Mouse (Mus musculus) adrenal gland, postnatal 10 days (tissue): Measurements from ENCODE around the gene Rbfox2. TPM values are rescaled to one million over a fixed set of nuclear protein-coding genes. Genes with fewer than 3 reads are reported as not detected.
A peak's percentile ranks its signal among the peaks of the same experiment; 100 is the strongest.

Experiments
- DNase-seq: peaks from one replicate; pipeline ENCODE4 v3.0.0; 2021; ENCODE audit warnings: mixed read lengths
- total RNA-seq, 2 experiments: library from RNA; stranded (reverse); gene quantifications; 2 replicates each; pipeline ENCODE4 v1.2.3; 2021

The Rbfox2 gene
- total RNA-seq, 2 experiments from 2014 or later: 64.8 to 89.9 TPM

- DNase-seq: no peak
These were observed 76.7 kb downstream of the Rbfox2 start for GRCm38 (mm10) chr15:77230144-77230543.

DNA sequence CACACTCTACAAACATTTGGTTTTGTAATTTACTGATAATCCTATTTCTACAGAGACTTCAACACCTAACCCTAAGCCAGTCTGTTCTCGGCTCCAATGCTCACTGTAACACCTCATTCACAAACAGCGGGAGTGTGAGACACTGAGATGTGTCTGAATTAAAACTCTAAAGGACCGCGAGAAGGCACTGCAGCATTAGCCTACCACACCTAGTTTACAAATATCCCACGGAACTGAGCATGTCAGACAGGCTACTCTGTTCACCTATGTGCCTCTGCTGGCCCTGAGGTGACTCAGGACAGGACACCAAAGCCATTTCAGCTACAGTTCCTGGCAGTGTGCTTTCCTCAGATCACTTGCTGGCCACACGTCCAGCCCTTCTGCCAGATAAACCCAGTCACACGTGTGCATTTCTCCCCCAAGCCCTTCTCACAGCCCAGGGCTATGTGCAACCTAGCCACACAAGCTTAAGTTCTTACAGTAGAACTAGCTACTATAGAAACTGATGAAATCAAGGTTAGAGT lies 79.9 kb downstream of the Rbfox2 start:
- no peak for DNase-seq

DNA sequence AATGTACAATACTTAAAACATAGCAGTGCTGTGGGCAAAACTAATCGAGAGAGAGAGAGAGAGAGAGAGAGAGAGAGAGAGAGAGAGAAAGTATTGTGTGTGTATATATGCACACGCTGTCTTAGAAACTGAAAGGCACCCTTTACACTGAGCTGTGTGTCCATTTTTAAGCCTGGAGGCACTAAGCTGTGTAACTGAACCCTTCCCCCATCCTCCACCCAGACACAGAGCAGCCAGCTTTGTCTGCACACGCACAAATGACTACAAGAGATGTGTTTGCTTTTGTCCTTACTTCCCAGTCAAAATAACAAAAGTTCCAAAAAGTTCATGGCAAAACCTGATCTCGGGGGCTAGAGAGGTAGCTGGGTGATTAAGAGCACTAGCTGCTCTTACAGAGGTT lies 80.9 kb downstream of the Rbfox2 start:
- no peak for DNase-seq

DNA sequence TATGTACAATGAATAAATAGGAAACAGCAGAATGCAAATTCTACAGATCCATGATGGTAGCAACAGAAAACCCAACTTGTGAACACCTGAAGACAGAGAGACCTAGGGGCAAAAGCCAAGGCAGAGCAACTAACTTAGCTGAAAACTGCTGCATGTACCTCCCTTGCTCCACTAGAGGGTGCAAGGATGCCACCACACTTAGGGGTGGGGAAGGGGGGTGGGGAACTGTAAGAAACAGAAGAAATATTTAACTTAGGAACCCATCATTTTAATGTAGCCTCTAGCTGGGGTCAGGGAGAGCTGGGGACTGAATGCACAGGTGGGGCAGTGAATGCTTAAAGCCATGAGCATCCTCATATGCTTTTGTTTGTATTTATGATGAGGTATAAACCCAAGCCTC lies 81.5 kb downstream of the Rbfox2 start:
- peak; percentile 55 for DNase-seq

DNA sequence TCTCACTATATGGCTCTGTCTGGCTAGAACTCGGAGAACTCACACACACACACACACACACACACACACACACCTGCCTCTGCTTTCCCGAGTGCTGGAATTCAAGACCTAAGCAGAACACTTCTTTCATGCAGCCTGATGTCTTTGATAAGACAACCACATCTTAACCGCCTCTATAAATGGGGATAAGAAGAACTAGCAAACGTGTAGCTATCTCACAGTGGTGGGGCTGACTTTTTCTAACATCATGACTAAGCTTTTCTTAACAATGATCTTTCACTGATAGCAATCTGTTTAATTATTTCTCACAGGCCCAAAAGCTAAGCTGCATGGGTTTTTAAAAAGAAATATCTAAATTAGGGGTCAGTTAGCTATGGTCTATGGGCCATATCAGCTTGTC lies 86.0 kb downstream of the Rbfox2 start:
- no peak for DNase-seq

DNA sequence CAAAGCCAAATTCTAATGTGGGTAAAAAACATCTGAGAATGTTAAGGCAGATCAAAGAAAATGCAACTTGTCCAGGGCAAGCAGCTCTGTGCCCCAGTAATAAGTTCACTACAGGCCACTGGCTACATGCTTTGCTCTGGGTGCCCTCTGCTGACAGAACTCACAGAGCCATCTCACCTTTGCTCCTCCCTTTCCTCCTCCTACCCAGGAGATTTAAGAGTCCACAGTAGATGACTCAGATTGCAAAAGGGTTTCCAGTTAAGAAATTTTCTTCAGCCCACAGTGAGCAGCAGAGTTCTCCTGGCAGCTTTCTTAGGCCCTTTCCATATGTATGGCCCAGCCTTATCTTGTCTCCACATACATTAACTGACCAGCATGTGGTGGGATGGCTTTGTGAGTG lies 86.7 kb downstream of the Rbfox2 start:
- DNase-seq: peak; percentile 77

- peak; percentile 38 for DNase-seq
These were observed 87.2 kb downstream of the Rbfox2 start for GRCm38 (mm10) chr15:77219571-77219970.

GRCm38 (mm10) chr15:77218007-77218406 lies 88.8 kb downstream of the Rbfox2 start:
- no peak for DNase-seq

DNA sequence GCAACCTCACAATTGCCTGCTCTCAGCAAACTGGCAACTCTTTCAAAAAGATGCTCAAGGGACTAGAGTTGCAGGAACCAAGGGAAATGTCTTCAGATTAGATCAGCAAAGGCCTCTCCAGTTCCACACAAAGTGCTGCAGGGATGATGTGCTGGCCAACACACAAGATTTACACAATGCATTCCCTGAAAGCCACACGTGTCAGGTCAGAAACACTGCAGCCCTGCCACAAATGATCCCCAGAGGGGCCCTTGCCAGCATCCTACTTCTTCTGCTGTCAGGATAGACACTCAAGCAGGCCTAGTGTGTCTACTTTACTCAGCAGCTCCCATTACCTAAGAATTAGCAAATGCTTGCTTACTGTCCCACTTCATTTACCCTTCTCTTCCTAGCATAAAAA lies 89.3 kb downstream of the Rbfox2 start:
- no peak for DNase-seq

DNA sequence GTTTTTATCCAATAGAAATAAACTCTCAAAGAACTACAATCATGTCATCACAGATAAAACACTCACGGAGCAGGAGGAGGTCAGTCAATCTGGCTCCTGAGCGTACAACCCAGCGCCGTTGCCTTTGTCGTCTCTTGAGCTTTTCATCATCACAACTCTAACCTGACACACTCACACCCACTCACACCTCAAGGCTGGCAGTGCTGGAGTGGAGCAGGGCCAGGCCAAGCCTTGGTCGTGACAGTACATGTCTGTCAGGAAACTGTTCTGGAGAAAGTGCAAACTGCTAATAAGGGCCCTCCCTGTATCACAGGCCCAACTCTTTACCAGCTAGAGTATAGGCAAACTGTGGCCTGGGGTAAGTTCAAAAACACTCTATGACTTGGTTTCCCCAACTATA lies 90.1 kb downstream of the Rbfox2 start:
- DNase-seq: no peak

- DNase-seq: no peak
These were observed 91.5 kb downstream of the Rbfox2 start for GRCm38 (mm10) chr15:77215178-77215800.

DNA sequence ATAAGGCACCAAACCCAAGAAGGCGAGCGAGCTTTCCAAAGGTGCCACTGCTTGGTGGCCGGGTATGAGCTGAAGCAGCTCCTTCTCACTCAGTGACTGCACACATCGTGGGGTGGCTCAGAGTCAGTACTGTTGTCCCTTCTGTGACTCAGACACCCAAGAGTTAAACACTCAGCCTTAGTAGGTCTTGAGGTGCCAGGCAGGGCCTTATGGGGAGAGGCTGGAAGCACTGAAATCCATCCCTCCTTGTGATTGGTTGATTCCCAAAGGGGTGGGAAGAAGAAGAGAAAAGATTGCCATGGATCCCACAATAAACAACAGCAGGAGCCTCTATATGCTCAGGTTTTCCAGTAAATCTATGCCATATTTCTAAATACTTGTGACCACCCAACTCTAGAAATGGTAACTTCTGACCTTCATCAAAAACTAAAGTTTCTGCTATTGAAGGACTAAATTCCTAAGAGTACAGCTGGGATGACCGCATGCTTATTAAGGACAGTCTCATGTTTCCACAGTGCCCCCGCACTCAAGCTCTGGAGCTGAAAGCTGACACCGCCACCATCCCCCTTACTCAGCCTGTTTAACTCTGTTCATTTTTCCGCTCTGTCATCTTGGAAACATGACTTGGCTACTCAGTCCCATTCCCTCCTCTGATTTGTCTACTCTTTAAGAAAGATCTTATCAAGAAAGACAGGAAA lies 92.2 kb downstream of the Rbfox2 start:
- DNase-seq: no peak

GRCm38 (mm10) chr15:77213829-77214228 lies 93.0 kb downstream of the Rbfox2 start:
- no peak for DNase-seq

- no peak for DNase-seq
These were observed 94.0 kb downstream of the Rbfox2 start for GRCm38 (mm10) chr15:77212818-77213217.

GRCm38 (mm10) chr15:77212217-77212757 lies 94.5 kb downstream of the Rbfox2 start:
- DNase-seq: no peak

- no peak for DNase-seq
These were observed 99.8 kb downstream of the Rbfox2 start for GRCm38 (mm10) chr15:77206996-77207395.

GRCm38 (mm10) chr15:77204951-77205350 lies 101.9 kb downstream of the Rbfox2 start:
- DNase-seq: no peak

GRCm38 (mm10) chr15:77203255-77203981 lies 103.4 kb downstream of the Rbfox2 start:
- peak; percentile 64 for DNase-seq

DNA sequence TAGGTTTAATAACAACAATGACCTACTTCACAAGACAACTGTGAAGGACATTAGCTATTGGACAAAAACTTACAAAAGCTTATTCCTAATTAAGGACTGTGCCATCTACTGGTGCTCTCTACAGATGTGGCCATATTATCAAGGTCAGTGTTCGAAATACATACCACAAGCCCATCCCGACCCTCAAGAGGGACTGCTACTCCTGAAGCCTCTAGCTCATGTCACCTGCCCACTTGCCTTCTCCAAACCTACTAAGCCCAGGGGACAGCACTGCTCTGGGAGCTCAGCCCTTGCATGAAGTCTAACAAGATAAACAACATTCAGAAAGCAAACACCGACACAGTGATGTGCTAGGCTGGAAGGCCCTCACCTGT lies 103.9 kb downstream of the Rbfox2 start:
- no peak for DNase-seq

GRCm38 (mm10) chr15:77202223-77202622 lies 104.6 kb downstream of the Rbfox2 start:
- peak; percentile 82 for DNase-seq

- peak; percentile 79 for DNase-seq
These were observed 110.0 kb downstream of the Rbfox2 start for GRCm38 (mm10) chr15:77196827-77197226.

GRCm38 (mm10) chr15:77196001-77196400 lies 110.8 kb downstream of the Rbfox2 start:
- no peak for DNase-seq
